Mouse (Mus musculus) heart, adult 18-20 months (tissue): ENCODE results near the gene Foxi1. TPM values are rescaled to one million over a fixed set of nuclear protein-coding genes. Genes with fewer than 3 reads are reported as not detected.
"Not testable (repeated sequence)": the region's sequence is repeated elsewhere in the genome, so short reads cannot be mapped to it uniquely, and the experiment has no call there.

Experiments
- DNase-seq, 2 experiments: peaks; one replicate each; pipeline ENCODE4 v3.0.0; 2021 to 2022; ENCODE audit warnings: mixed read lengths in 1 of 2
- long read RNA-seq, 2 experiments: library from polyadenylated mRNA; stranded (forward); transcript quantifications; one replicate each; pipeline ENCODE4 v2.0.0; 2021
- total RNA-seq, 2 experiments: library from RNA; stranded (reverse); gene quantifications; 2 replicates each; pipeline ENCODE4 v1.2.3; 2021

Foxi1 gene
- total RNA-seq = not detected
- long read RNA-seq, experiment 1 = 0 reads
- long read RNA-seq, experiment 2 = 0 reads

DNA sequence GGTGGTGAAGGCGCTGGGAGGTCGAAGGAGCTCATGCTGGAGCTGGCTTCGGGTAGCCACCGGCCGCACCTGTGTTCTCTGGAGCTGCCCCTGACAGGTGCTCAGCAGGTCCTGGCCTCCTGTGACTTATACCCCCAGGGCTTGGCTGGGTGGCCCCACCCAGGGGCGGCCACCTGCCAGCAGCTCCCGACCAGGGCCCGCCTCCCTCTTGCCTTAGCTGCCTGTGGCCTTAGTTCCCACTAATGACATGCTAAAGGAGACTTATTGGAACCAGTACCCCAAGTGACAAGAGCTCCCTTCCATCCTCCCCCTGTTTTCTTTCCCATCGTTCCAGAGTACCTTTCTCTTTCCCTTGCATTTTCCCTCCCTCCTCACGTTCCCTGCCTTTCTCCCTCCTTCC, at the start of gene Foxi1:
TSS of gene Foxi1 (minus strand) at position 101 of the 400 bp plus-strand sequence.
- DNase-seq = no peak

DNA sequence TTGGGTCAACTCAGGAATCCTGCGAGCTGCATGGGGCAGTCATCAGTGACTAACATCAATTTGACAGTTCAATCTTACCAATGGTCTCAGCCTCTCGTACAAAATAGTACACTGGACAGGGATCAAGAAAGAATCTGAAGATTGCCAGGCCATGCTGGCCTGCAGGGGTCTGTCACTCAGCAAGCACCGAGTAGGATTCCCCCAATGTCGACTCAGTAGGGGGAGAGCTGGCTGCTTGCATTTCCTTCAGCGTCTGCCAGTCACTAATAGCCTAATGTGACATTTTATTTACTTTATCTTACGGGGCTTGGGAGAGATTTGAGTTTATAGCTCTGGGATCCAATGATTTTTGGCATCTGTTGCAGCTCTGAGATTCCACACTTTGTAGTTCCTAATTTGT, 35.1 kb upstream of the Foxi1 start:
- no peak for DNase-seq

DNA sequence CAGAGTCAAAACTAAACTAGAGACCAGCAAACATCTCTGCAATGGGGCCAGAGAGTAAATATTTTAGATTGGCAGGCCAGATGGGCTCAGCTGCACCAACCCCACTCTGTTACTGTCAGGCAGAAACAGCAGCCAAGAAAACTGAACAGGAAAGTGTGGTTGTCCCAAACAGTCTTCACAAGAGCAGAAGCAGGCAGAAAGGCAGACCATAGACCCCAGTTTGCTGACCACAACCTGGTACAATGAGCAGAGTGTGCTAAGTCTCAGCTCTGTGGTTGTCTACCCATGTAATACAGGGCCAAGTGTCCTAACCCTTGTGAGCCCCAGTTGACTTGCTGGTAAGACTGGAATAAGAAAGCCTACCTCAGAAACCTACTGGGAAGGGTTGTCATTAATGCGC, 32.4 kb upstream of the Foxi1 start:
- DNase-seq = no peak

DNA sequence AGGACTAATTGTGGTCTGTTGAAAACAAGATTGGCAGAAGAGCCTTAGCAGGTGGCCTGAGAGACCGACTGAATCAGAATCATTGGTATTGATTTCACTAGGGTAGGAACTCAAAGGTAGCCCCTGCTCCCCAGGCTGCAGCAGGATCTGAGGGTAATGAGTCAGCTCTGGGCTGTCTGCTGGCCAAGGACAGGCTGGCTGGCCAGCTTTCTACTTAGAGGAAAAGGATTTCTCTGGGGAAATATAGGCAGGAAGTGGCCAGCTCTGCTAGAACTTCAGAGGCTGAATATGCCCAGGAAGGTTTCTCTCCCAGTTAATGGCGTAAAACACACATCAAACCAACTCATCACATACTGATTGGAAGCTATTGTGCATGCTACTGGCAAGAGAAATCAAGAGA, 31.8 kb upstream of the Foxi1 start:
- peak; percentile 32 to 44 for DNase-seq

DNA sequence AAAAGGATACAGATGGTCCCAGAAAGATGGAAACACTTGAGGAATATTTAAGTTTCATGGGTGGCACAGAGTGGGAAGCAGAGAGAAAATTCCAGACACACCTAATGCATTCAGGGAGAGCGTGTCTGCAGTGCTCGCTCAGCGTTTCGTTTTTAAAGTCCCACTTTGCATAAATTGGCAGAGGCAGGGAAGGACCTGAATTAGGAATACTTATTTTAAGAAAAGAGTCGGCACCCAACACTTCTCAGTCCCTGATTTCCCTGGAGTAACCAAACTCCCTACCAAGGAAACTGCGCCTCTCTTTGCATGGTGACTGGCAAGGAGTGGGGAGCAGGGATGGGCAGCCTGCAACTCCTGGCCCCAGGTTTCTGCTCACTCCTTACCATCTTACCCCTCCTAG, 29.0 kb upstream of the Foxi1 start:
- DNase-seq = no peak

DNA sequence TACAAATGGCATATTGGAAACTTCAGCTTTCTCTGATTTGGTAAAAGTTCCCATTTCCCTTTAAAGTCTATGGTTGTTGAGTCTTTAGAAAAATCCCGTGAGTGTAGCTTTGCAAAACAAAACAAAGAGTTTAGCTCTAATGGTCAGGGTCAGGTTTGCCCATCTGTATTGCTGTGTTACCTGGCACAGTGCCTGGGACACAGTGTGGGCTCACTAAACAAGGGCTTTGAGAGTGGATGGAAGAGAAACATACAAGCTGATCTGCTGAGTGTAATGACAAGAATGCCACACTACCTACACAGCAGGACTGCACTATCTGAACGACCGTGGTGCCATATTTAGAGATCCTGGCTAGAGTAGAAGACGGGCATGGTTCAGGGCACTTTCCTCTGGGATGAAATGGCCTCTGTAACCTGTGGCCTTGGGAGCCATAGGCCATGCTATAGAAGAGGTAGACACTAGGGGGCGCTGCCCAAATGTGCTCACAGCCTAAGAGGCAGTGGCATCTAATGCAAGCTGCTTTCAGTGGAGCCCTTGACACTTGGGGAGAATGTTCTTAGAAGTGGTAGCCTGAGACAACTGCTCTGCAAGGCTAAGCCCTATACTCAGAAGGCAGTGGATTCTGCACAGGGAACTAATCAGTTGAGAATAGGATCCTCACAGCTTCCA, 28.3 kb upstream of the Foxi1 start:
- peak in 1 of 2 experiments; percentile 8 for DNase-seq

DNA sequence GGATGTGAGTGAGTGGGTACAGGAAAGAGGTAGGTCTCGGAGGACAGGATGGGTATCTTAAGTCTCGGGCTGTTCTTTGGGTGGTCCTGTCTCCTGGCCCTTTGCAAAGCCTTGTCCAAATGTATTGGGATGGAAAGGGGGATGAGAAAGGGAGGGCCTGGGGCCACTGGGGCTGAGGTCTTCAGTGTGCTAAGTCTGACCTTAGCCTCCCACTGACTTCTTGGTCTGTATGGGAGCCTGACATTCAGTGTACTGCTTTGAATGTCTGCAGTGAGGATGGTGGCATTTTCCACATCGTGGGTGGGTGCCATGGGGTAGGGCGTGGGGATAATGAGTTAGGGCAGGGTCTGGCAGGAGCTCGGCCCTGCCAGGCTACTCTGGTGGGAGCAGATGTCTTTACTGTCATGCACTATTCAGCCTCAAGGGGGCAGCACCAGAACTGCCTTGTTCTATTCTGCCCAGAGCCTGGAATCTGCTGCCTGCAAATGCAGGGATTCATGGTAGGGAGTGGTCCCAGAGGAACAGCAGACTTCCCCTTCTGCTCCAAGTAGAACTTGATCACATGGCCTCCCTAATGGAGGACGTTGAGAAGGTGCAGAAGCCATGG, 21.0 kb upstream of the Foxi1 start:
- DNase-seq = peak; percentile 12 to 61

DNA sequence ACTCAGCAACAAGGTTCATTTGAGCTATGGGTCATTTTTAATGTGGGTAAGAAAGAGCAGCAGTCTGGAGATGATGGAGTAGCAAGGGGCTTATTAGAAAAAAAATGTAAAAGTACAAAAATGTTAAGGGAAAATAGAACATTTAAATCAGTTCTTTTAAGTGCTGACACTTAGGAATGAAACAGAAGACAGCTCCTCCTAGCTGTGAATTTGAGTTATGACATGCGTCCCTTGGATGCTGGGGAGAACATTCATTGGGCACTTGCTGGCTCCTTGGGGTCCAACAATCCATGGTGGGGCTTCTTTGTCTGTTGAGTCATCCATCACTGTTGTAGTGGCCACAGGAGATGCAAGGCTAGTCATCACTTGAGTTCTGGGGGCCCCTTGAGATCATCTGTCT, 19.3 kb upstream of the Foxi1 start:
- DNase-seq = no peak

DNA sequence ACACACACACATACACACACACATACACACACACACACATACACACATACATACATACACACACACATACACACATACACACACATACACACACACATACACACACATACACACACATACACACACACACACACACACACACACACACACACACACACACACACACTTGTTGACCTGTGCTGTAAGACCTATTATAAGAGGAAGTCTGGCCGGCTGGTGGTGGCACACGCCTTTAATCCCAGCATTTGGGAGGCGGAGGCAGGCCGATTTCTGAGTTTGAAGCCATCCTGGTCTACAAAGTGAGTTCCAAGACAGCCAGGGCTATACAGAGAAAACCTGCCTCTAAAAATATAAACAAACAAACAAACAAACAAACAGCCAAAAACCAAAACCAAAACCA, 12.7 kb upstream of the Foxi1 start:
- DNase-seq = not testable (repeated sequence)

DNA sequence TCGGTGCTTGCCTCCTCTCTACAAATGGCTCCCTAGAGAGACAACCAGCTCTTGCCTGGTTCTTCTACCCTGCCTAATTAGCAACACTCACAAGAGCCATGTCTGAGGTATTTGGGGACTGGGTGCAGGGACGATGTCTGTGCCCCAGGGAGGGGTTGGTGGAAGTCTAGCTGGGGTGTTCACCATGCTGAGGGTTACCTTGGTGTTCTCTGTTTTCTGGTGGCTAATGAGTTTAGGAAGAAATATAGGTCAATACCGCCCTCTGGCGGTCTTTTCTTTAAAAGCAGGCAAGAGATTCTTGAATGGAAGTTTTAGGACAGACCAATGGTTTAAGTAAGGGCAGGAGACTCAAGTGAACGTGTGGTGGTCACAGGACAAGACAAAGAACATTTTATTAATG, 5.0 kb upstream of the Foxi1 start:
- DNase-seq = peak; percentile 39 to 81

DNA sequence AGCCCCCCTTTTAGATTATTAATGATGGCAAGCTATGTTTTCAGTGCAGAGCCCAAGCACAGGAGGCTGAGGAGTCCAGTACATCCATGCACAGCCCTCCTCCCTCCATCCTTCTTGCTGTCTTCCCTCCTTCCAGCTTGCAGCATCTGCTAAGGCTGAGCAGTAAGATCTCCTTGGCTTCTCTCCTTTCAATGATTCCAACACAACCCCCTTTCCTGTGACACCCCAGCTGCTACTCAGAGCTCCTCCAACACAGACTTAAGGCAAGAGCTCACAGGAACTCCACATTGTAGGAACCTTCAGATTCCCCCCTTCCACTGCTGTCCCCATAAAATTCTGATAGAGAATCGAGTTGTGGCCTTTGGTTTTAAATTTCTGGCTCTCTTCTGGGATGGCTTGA, 5.1 kb downstream of the Foxi1 start:
- DNase-seq = no peak

DNA sequence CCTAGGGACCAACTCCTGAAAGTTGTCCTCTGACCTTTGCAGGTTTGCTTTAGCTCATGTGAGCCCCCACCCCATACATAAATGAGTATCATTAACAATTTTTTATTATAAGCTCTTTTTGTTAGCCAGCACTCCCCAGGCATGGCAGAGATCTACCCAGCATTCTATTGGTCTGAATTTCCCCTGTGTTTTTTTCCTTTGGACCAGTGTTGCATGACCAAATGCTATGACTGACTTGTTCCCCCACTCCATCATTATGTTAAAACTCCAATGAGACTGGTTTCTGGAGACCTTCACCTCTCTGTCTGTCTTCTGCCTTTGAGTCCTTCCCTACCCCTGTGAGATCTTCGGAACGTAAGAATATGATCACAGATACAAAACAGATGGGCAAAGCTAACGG, 12.7 kb downstream of the Foxi1 start:
- no peak for DNase-seq

DNA sequence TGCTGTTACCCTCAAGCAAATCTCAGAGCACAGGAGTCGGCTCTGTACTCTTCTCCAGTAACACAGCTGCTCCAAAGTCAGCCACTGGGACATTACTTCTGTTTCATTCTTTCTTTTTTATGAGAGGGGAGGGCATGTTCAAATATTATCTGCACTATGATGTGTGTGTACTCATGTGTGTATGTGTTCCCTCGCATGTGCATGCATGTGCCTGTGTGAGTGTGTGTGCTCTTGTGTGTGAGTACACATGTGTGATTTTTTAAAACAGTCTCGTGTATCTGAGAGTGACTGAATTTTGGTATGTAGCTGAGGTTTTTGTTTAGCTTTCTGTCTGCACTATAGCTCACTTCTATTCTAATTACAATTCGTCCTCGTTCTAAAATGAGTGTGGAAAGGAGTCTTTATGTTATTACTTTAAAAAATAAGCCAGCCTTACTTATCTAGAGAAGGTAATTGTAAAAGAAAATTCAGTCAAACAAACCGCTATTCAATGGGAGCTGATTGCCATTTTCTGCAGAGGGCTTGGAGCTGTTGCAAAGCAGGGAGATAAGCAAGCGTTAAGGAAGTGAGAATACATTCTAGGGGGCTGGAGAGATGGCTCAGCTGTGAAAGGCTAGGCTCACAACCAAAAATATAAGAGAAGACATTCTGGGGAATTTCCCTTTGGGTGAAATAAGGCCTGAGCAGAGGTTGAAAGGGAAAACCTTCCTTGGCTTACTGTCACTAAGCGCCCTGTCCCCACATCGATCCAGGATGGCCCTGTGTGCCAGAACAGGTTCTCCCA, 13.5 kb downstream of the Foxi1 start:
- no peak for DNase-seq

DNA sequence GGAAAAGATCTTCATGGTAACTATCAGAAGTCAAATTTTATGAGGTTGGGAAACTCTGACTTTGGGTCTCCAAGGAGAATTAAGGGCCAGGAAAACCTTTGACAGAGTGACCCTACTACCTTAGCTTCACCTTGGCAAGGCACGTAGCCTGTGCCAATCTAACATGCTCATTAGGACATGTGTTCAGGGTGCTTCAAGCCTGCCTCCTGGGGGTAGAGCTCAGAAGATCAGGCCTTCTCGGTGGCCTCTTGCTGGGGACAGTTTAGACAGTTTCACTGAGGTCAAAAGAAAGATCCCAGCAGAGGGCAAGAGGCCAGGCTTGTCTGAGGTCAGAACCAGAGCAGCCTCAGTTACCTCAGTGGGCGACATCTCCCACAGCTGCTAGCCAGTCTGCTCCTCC, 14.2 kb downstream of the Foxi1 start:
- no peak for DNase-seq

DNA sequence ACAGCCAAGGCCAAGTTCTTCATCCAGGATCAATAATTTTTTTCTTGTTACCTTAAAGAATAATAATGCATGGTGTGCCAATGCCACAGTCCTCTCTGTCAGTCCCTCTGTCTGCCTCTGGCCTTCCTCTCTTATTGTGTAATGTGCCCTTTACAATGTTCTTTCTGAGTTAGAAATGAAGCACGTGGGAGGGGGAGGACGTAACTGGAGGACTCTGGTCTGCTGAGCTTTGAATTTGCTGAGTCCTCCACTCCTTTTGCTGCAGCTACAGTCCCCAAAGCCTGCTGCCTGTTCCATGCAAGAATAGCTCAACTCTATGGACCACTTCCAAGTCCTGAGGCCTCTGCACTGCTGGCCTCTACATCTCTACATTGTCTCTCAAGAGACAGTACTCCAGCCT, 23.6 kb downstream of the Foxi1 start:
- DNase-seq = peak; percentile 49 to 59

DNA sequence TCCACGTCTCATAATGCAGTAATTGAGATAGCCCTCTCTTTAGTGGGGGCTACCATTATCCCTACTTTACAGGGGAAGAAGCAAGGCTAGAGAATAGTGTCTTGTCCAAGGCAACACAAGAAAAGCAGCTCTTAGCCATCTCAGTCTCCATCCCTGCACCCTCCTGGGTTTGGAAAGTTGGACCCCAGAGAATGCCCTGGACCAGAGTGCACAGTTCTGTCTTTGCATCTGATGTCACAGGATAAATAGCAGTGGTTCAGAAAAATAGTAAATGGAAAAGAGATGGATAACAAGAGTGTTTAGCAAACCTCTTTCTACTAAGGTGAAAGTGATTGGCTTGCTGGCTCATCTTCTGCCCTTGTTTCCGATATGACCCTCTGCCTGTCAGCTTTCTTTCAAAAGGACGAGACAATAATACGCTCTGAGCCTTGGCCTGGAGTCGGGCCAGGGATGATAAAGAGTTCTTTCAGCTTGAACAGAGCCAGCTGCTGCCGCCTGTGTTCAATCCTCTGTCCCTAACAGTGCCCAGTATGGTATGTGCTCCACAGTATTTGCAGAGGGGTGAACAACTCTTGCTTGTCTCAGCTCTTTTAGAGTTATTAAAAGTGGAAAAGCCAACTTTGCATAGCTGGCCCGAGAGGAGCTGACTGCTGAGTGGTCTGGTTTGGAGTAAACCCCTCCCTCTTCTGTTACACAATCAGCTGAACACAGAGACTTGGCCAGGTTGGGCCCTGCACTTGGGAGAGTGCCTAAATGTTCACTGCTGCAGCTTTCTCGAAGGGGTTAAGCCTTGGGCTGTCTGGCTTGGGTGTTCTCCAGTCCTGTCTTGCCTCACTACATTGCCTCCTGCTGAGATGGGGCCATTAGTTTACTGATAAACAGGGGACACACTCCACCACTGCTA, 26.4 kb downstream of the Foxi1 start:
- DNase-seq = peak; percentile 75 to 83

DNA sequence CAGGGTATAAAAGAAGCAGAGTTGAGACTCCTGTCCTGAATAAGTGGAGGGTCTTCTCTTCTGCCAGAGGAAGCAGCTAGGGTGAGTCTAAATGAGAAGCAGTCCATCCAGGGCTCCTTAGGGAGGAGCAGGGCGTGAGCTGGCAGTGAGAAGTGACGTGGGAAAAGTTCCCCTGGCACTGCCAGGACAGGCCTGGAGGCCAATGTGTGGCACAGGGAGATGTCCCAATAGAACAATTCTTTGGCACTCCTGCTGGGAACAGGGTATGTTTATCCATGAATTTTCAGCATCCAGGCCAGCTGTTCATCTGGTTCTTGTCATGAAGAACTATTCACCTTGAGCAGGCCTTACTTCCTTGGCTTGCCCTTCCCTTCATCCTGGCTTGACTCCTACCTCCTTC, 29.1 kb downstream of the Foxi1 start:
- peak in 1 of 2 experiments; percentile 52 for DNase-seq

DNA sequence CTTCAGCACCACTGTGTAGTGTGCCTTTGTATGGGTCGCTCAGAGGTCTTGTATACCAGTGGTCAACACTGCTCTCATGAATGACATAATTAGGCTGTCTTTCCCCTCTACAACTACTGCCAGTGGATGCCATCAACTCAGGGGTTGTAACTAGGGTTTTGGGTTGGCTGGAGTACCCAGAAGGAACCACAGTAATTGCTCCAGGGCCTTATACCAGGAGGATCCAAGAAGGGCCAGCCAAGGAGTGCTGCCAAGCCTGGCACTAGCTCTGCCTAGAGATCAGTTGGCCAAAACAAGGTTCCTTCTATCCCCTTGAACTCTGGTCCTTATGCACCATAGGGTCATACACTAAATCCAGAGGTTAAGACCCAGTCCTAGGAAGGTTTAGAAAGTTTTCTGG, 31.5 kb downstream of the Foxi1 start:
- no peak for DNase-seq

DNA sequence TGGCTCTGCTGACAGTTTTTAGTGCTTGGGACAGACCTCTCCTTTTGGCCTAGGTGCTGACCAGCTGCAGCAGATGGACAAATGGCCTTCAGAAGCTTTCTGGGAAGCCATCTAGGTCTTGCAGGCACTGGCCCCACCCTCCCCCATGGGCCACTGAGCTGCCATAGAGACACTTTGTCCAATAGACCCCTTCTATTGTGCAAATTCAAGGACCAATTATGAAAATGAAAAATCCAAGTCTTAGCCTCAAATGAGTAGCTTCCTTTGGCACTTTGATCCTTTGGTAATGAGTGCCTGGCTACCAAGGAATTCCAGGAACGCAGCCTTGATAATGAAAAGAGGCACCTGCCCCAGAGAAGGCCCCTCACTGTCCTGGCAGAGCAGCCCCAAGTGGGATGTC, 36.7 kb downstream of the Foxi1 start:
- no peak for DNase-seq

DNA sequence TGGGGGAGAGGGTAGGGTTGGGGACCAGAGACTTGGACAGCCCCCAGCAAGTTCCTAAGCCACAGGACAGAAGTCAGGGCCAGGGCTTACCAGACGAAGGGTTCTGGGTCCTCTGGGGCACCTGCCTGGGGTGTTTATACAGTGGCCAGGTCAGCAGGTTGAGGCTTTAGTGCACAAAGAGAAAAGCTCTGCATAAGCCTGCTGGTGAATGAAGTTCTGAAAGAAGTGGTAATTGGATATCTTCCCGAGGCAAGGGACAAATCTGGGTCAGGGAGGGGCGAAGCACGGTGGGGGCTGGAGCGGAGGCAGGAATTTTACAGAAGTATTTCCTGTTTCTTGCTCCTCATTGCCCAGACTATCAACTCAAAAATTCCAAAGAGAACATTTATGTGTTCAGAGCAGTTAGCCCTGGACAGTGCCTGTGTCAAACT, 38.4 kb downstream of the Foxi1 start:
- DNase-seq = peak; percentile 65 to 75

DNA sequence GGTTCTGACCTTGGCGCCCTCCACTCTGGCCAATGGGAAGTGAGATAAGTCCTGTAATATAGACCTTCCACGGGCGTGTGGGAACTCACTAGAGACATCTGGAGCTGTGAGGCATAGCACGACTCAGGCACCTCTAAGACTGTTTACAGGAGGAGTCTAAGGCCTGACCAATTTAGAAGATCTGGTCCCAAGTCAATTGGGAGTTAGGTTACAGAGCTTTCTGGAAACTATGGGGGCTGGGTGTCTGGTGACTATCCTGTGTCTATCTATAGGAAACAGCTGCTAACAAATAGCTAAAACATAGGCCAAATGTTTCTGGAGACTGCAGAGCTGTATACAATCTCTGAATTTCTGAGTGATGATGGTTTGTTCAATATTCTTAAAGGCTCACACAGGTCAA, 41.5 kb downstream of the Foxi1 start:
- no peak for DNase-seq

DNA sequence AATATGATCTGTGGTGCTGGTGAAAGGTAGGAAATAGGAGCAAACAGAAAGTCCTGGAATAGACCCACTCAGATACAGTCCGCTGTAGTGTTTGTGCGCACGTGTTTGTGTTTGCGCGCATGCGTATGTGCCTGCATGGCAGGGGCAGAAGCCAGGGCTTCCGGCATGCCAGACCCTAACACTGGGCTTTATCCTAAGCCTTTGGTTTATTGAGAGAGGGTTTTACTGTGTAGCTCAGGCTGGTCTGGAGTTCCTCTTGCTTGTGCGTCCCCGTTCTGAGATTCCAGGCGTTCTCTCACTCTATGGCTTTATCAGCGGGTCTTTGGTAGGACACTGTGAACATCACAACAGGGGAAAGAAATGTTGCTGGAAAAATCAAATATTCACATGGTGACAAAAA, 42.6 kb downstream of the Foxi1 start:
- no peak for DNase-seq
